Mouse (Mus musculus) CH12.LX (cell line): ENCODE data around the gene Grb2. TPM values are rescaled to one million over a fixed set of nuclear protein-coding genes. Genes with fewer than 3 reads are reported as not detected.

ENCODE experiments used
- DNase-seq: peaks from one replicate; pipeline ENCODE4 v3.0.0-alpha.2; 2013; ENCODE audit errors: extremely low read depth
- H3K27ac ChIP-seq: 2 replicates; pipeline ENCODE4 v1.5.1; 2012; ENCODE audit warnings: low read depth, mild to moderate bottlenecking, control low read depth, moderate library complexity; ENCODE audit not compliant: insufficient read depth
- H3K27me3 ChIP-seq: replicated peaks from 2 replicates; pipeline ENCODE3; 2012; ENCODE audit warnings: inconsistent platforms
- H3K36me3 ChIP-seq, 2 experiments: replicated peaks in 1 of 2; 2 replicates each; pipeline versions ENCODE3 to v1.6.1; 2012; ENCODE audit warnings: inconsistent platforms in 1 of 2, low read length in 1 of 2, mild to moderate bottlenecking in 1 of 2, mixed read lengths in 1 of 2, moderate library complexity in 1 of 2; ENCODE audit not compliant: control insufficient read depth in 1 of 2, insufficient read depth in 1 of 2
- H3K4me1 ChIP-seq, 2 experiments: 2 replicates each; pipeline ENCODE4 v1.6.1; 2012; ENCODE audit warnings: inconsistent platforms in 1 of 2, moderate library complexity in 1 of 2; ENCODE audit not compliant: insufficient read depth in 2 of 2, control insufficient read depth in 1 of 2
- H3K4me2 ChIP-seq: 2 replicates; pipeline ENCODE4 v1.6.1; 2012; ENCODE audit warnings: low read depth, mild to moderate bottlenecking, control low read depth; ENCODE audit not compliant: poor library complexity, insufficient read depth, severe bottlenecking
- H3K4me3 ChIP-seq, 3 experiments: fragments of 150-350 bp in 1 of 3; sonication (generic) in 1 of 3; replicated peaks in 1 of 3; 2 replicates each; pipeline versions ENCODE3 to v1.5.1; 2011 to 2012; ENCODE audit warnings: low read depth in 2 of 3, low read length in 2 of 3, mild to moderate bottlenecking in 2 of 3, moderate library complexity in 2 of 3, control low read depth in 1 of 3, improper control_type of control experiment in 1 of 3, inconsistent platforms in 1 of 3, mixed read lengths in 1 of 3; ENCODE audit not compliant: poor library complexity in 1 of 3
- H3K79me2 ChIP-seq: replicated peaks from 2 replicates; pipeline ENCODE4 v1.6.1; 2012; ENCODE audit warnings: mild to moderate bottlenecking, moderate library complexity; ENCODE audit not compliant: control insufficient read depth, poor library complexity, insufficient read depth, severe bottlenecking; ENCODE audit errors: extremely low read depth
- H3K9ac ChIP-seq: 2 replicates; pipeline ENCODE4 v1.6.1; 2012; ENCODE audit warnings: low read depth, mild to moderate bottlenecking, control low read depth, moderate library complexity; ENCODE audit not compliant: insufficient read depth
- H3K9me3 ChIP-seq: replicated peaks from 2 replicates; pipeline ENCODE3; 2012; ENCODE audit warnings: low read length, inconsistent platforms, mixed read lengths
- BHLHE40 ChIP-seq: IDR thresholded peaks from 2 replicates; pipeline ENCODE4 v1.6.1; 2011; ENCODE audit warnings: mild to moderate bottlenecking, low read depth, low read length, improper control_type of control experiment
- CHD1 ChIP-seq: IDR thresholded peaks from 2 replicates; pipeline ENCODE4 v1.6.1; 2012; ENCODE audit warnings: low read depth, low read length, improper control_type of control experiment, inconsistent platforms
- CTCF ChIP-seq, 2 experiments: IDR thresholded peaks in 1 of 2; conservative IDR thresholded peaks in 1 of 2; 2 replicates each; pipeline ENCODE4 v1.5.1; 2011 to 2012; ENCODE audit warnings: low read depth in 2 of 2, low read length in 2 of 2, improper control_type of control experiment in 1 of 2, inconsistent platforms in 1 of 2, mild to moderate bottlenecking in 1 of 2, moderate library complexity in 1 of 2
- E2F4 ChIP-seq: IDR thresholded peaks from 2 replicates; pipeline ENCODE4 v1.6.1; 2011; ENCODE audit warnings: low read depth, low read length, improper control_type of control experiment; ENCODE audit not compliant: insufficient replicate concordance
- EP300 ChIP-seq: IDR thresholded peaks from 2 replicates; pipeline ENCODE4 v1.6.1; 2011; ENCODE audit warnings: low read length, improper control_type of control experiment
- ETS1 ChIP-seq: conservative IDR thresholded peaks from 2 replicates; pipeline ENCODE4 v1.6.1; 2012; ENCODE audit warnings: low read depth, mild to moderate bottlenecking, inconsistent platforms, low read length, improper control_type of control experiment, moderate library complexity
- IRF4 ChIP-seq: IDR thresholded peaks from 2 replicates; pipeline ENCODE4 v1.6.1; 2014; ENCODE audit warnings: low read depth, mild to moderate bottlenecking, inconsistent platforms, low read length, improper control_type of control experiment
- JUND ChIP-seq: conservative IDR thresholded peaks from 2 replicates; pipeline ENCODE4 v1.6.1; 2011; ENCODE audit warnings: low read depth, low read length, improper control_type of control experiment
- KAT2A ChIP-seq: IDR thresholded peaks from 2 replicates; pipeline ENCODE4 v1.6.1; 2012; ENCODE audit warnings: low read length, improper control_type of control experiment, inconsistent platforms; ENCODE audit not compliant: insufficient replicate concordance
- MAX ChIP-seq: IDR thresholded peaks from 2 replicates; pipeline ENCODE4 v1.6.1; 2011; ENCODE audit warnings: low read length, improper control_type of control experiment
- MAZ ChIP-seq: IDR thresholded peaks from 2 replicates; pipeline ENCODE4 v1.6.1; 2012; ENCODE audit warnings: low read depth, mild to moderate bottlenecking, inconsistent platforms, low read length, improper control_type of control experiment, moderate library complexity
- MEF2A ChIP-seq: IDR thresholded peaks from 2 replicates; pipeline ENCODE4 v1.6.1; 2014; ENCODE audit warnings: low read depth, mild to moderate bottlenecking, inconsistent platforms, low read length, improper control_type of control experiment, borderline replicate concordance
- MXI1 ChIP-seq: IDR thresholded peaks from 2 replicates; pipeline ENCODE4 v1.6.1; 2011; ENCODE audit warnings: mild to moderate bottlenecking, low read depth, low read length, improper control_type of control experiment
- MYC ChIP-seq: IDR thresholded peaks from 2 replicates; pipeline ENCODE4 v1.6.1; 2011; ENCODE audit warnings: low read depth, mild to moderate bottlenecking, improper control_type of control experiment, low read length
- NRF1 ChIP-seq: IDR thresholded peaks from 2 replicates; pipeline ENCODE4 v1.6.1; 2014; ENCODE audit warnings: low read depth, mild to moderate bottlenecking, inconsistent platforms, low read length, improper control_type of control experiment, moderate library complexity
- PAX5 ChIP-seq: IDR thresholded peaks from 2 replicates; pipeline ENCODE4 v1.6.1; 2012; ENCODE audit warnings: low read length, inconsistent platforms, mixed read lengths
- RAD21 ChIP-seq: IDR thresholded peaks from 2 replicates; pipeline ENCODE4 v1.6.1; 2011; ENCODE audit warnings: low read depth, mild to moderate bottlenecking, low read length, improper control_type of control experiment, moderate library complexity
- RCOR1 ChIP-seq: conservative IDR thresholded peaks from 2 replicates; pipeline ENCODE4 v1.6.1; 2012; ENCODE audit warnings: low read depth, mild to moderate bottlenecking, inconsistent platforms, low read length, improper control_type of control experiment
- SIN3A ChIP-seq: IDR thresholded peaks from 2 replicates; pipeline ENCODE4 v1.6.1; 2012; ENCODE audit warnings: low read length, improper control_type of control experiment, inconsistent platforms
- SMC3 ChIP-seq: IDR thresholded peaks from 2 replicates; pipeline ENCODE4 v1.6.1; 2011; ENCODE audit warnings: low read depth, low read length, improper control_type of control experiment
- TBP ChIP-seq: conservative IDR thresholded peaks from 2 replicates; pipeline ENCODE4 v1.6.1; 2011; ENCODE audit warnings: low read depth, low read length, improper control_type of control experiment
- TCF12 ChIP-seq: IDR thresholded peaks from 2 replicates; pipeline ENCODE4 v1.6.1; 2014; ENCODE audit warnings: low read depth, mild to moderate bottlenecking, inconsistent platforms, low read length, improper control_type of control experiment
- UBTF ChIP-seq: IDR thresholded peaks from 2 replicates; pipeline ENCODE4 v1.6.1; 2012; ENCODE audit warnings: low read depth, mild to moderate bottlenecking, inconsistent platforms, low read length, improper control_type of control experiment, moderate library complexity
- USF2 ChIP-seq: conservative IDR thresholded peaks from 2 replicates; pipeline ENCODE4 v1.6.1; 2011; ENCODE audit warnings: low read depth, low read length, improper control_type of control experiment
- ZC3H11A ChIP-seq: IDR thresholded peaks from 2 replicates; pipeline ENCODE4 v1.6.1; 2012; ENCODE audit warnings: low read depth, mild to moderate bottlenecking, inconsistent platforms, low read length, improper control_type of control experiment
- ZKSCAN1 ChIP-seq: IDR thresholded peaks from 2 replicates; pipeline ENCODE4 v1.6.1; 2012; ENCODE audit warnings: low read depth, inconsistent platforms, low read length, improper control_type of control experiment, borderline replicate concordance
- ZMIZ1 ChIP-seq: IDR thresholded peaks from 2 replicates; pipeline ENCODE4 v1.6.1; 2012; ENCODE audit warnings: low read depth, mild to moderate bottlenecking, inconsistent platforms, low read length, improper control_type of control experiment
- ZNF384 ChIP-seq: IDR thresholded peaks from 2 replicates; pipeline ENCODE4 v1.6.1; 2012; ENCODE audit warnings: low read depth, low read length, improper control_type of control experiment, inconsistent platforms
- dilution Hi-C: fragments of 300-500 bp; cut with MboI; formaldehyde crosslinking; loops from 2 replicates; pipeline ENCODE4 v1.14.3; 2020; ENCODE audit warnings: low sequenced_read_pairs; ENCODE audit not compliant: extremely low pct_unique_long_range_greater_than_20kb, extremely low pct_ligation_motif_present
- in situ Hi-C: fragments of 300-500 bp; cut with MboI; formaldehyde crosslinking; loops from 3 replicates; pipeline ENCODE4 v1.14.3; 2019; ENCODE audit warnings: low sequenced_read_pairs, low pct_ligation_motif_present, low pct_unique_long_range_greater_than_20kb, mixed read lengths
- polyA plus RNA-seq: library from polyadenylated mRNA; unstranded; fragments of >175 nt; gene quantifications from 2 replicates; pipeline ENCODE4 v1.2.1, GENCODE M21; 2012; ENCODE audit warnings: low read depth; ENCODE audit not compliant: insufficient read length
- total RNA-seq, 2 experiments: library from RNA; depleted of rRNA; stranded (reverse); fragments of 300-350 nt in 1 of 2; fragments of >200 nt in 1 of 2; gene quantifications; 2 replicates each; pipeline ENCODE4 v1.2.3; 2012 to 2014

The Grb2 gene
- total and polyA plus RNA-seq, 3 experiments, result 63.6 to 241 (median 117) TPM

GRCm38 (mm10) chr11:115673471-115674234, 34.7 kb downstream of the Grb2 start:
- Histone ChIP-seq H3K9me3 (peaks cover 2% of the 10 kb centered on the region), H3K27ac (peak overlapping the region; percentile 36; the same call in 1 of the 2 replicates)
- no peak for DNase-seq
- TF ChIP-seq NRF1 (no peak), IRF4 (peak; percentile 31; the same call in 1 of the 2 replicates), SMC3 (no peak), EP300 (peak; percentile 34; the same call in 1 of the 2 replicates), USF2 (no peak), CHD1 (peak; percentile 4; the same call in 1 of the 2 replicates), JUND (0 out of 2 replicates have a peak, but pooled peaks have one; percentile 57), MEF2A (no peak)
- TF ChIP-seq, all 38 proteins: peak for 4
- no peak overlapping the region for H3K4me3 ChIP-seq
- peaks cover 50 to 95% of the 10 kb centered on the region in 2 experiments for H3K4me1 ChIP-seq
- H3K36me3 ChIP-seq, result peaks cover 30 to 55% of the 10 kb centered on the region in 2 experiments
- in situ Hi-C loops (no loop called here), dilution Hi-C loops (no loop called here)
- H3K27me3 ChIP-seq, result no peaks in the 10 kb centered on the region
- no peak overlapping the region for H3K9ac ChIP-seq
- peaks cover 99% of the 10 kb centered on the region for H3K79me2 ChIP-seq
- peak overlapping the region; percentile 29; the same call in 1 of the 2 replicates for H3K4me2 ChIP-seq

GRCm38 (mm10) chr11:115672226-115672987, 36.0 kb downstream of the Grb2 start:
- Histone ChIP-seq H3K27ac (peak overlapping the region; percentile 58), H3K9me3 (no peaks in the 10 kb centered on the region), H3K4me1 (peaks cover 49 to 95% of the 10 kb centered on the region in 2 experiments), H3K4me2 (peak overlapping the region; percentile 69), H3K9ac (no peak overlapping the region), H3K27me3 (no peaks in the 10 kb centered on the region), H3K36me3 (peaks cover 23 to 56% of the 10 kb centered on the region in 2 experiments), H3K4me3 (no peak overlapping the region), H3K79me2 (peaks cover 99% of the 10 kb centered on the region)
- in situ Hi-C loops (no loop called here), dilution Hi-C loops (no loop called here)
- no peak for DNase-seq
- no peak for TF ChIP-seq CTCF (conservative IDR thresholded peaks at IDR 0.05 in 1 of 2, IDR thresholded peaks at IDR 0.05 in 1 of 2; ENCODE audit: low read depth in 2 of 2, low read length in 2 of 2)
- TF ChIP-seq UBTF, result 0 out of 2 replicates have a peak, but pooled peaks have one; percentile 27
- TF ChIP-seq ZC3H11A, result no peak
- no peak for TF ChIP-seq ETS1
- 0 out of 2 replicates have a peak, but pooled peaks have one; percentile 22 for TF ChIP-seq SIN3A
- no peak for TF ChIP-seq EP300
- TF ChIP-seq CHD1, result no peak
- no peak for TF ChIP-seq MYC
- 0 out of 2 replicates have a peak, but pooled peaks have one; percentile 7 for TF ChIP-seq IRF4
- TF ChIP-seq NRF1, result no peak
- no peak for TF ChIP-seq RCOR1
- TF ChIP-seq TCF12, result no peak
- no peak for TF ChIP-seq BHLHE40
- TF ChIP-seq E2F4, result no peak
- TF ChIP-seq MEF2A, result peak; percentile 29; the same call in 1 of the 2 replicates
- peak; percentile 55; the same call in 1 of the 2 replicates for TF ChIP-seq MXI1
- peak; percentile 86 for TF ChIP-seq ZNF384
- no peak for TF ChIP-seq TBP
- TF ChIP-seq KAT2A, result no peak
- no peak for TF ChIP-seq PAX5
- TF ChIP-seq RAD21, result no peak
- TF ChIP-seq MAX, result 0 out of 2 replicates have a peak, but pooled peaks have one; percentile 47
- no peak for TF ChIP-seq MAZ
- no peak for TF ChIP-seq ZMIZ1
- TF ChIP-seq ZKSCAN1, result no peak
- no peak for TF ChIP-seq JUND
